Mouse (Mus musculus): ENCODE results near the gene Pabpc4. TPM values are rescaled to one million over a fixed set of nuclear protein-coding genes. Genes with fewer than 3 reads are reported as not detected.
A peak's percentile ranks its signal among the peaks of the same experiment; 100 is the strongest.

The Pabpc4 gene
- total RNA-seq (2021): 100 to 1,000 TPM; 102 to 143 TPM
- long read RNA-seq, experiment 1, transcript Pabpc4-202 (15 exons, 3,019 nt): major isoform, 6 of 40 reads
- long read RNA-seq, experiment 1, partial matches to known transcripts: 9 of 40 reads
- long read RNA-seq, experiment 1, other reads (novel, unspliced or antisense): 21 of 40 reads
- long read RNA-seq, experiment 2, partial matches to known transcripts: 4 of 24 reads
- long read RNA-seq, experiment 2, other reads (novel, unspliced or antisense): 12 of 24 reads

DNA sequence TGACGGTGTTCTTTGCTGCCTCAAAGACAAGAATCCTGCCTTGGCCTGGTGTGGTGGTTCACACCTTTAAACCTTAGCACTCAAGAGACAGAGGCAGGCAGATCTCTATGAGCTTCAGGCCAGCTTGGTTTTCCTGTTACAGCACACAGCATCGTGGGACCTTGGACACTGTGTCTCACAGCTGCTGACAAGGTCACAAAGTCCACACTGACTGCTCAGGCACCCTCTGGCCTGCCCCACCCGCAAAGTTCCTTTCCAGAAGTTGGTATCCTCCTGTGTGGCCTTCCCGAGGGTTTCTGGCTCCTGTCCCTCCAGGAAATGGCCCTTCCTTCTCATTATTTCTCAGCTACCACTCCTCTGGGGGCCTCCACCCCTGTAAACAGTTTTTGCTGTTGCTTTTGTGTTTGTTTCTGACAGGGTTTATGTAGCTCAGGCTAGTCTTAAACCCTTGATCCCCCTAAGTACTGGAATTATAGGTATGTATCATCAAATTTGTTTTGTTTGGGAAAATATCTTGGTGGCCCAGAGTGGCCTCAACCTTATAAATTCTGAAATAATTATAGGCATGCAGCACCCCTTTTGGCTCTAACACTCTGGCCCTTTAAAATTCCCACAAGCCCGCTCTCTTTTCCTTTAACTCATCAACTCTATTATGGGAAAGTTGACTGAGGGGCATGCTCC lies at the start of gene Pabpc4:
TSS of gene Pabpc4 (plus strand) at position 631 of the 681 bp plus-strand sequence.
- DNase-seq: no peak

DNA sequence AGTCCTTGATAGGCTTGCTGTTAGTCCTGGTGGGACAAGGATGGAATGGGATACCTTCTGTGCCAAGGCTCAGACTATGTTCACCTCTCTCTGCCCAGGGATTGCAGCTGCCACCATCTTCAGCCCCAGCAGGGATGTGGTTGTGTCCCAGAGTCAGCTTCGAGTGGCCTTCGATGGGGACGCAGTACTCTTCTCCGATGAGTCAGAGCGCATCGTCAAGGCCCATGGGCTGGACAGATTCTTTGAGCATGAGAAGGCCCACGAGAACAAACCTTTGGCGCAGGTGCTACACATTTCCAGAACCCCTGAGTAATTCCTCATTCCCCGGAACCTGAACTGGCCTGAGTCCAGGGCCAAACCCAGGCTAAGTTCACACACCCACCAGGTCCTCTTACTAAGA lies 48.2 kb upstream of the Pabpc4 start:
- DNase-seq: peak; percentile 77

DNA sequence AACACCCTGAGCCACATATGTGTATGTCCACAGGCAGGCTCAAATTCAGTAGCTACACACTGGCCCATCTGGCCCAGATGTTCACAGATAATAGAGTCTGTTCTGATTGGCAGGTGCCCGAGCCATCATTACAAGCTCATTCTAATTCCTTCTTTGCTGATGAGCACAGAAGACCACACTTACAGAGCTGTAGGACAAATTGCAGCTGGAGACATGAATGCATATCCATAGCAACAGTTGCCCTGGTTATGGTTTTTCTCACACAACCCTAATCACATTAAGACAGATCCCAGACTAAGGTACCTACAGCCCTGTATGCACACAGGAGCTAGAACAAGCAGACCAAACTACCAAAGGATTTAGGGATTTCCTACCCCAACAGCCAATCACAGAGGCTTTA lies 46.8 kb upstream of the Pabpc4 start:
- DNase-seq: no peak

GRCm38 (mm10) chr4:123216782-123217181 lies 45.4 kb upstream of the Pabpc4 start:
- peak; percentile 71 for DNase-seq

- DNase-seq: peak; percentile 90
Observed at GRCm38 (mm10) chr4:123219720-123220357, 42.3 kb upstream of the Pabpc4 start.

DNA sequence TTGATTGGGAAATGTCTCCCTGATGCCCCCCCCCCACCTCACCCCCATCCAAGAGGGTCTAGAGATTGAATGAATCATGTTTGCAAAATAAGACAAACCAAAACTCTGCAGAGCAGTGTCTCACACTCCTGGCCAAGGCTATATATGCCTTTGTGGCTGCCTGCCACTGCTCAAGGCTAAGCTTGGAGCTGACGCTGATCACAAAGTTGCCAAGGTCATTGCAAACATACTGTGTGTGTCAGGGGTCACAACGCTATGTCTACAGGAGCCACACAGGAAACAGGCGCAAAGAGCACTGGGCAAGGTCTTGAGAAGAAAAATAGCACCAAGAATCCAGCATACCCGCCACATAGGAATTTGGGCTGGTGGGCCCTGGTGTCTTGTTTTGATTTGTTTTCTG lies 41.5 kb upstream of the Pabpc4 start:
- DNase-seq: peak; percentile 74

DNA sequence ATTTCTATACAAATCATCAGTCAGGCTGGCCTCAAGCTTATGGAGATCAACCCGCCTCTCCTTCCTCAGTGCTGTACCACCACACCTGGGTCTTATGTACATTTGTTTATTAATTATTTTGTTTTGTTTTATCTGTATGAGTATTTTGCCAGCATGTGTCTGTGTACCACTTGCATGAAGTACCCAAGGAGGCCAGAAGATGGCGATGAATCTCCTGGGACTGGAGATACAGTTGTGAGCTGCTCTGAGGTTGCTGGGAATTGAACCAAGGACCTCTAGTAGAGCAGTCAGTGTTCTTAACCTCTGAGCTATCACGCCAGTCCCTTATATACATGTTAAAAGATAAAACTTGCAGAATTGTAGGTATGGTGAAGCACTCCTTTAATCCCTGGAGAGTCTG lies 38.8 kb upstream of the Pabpc4 start:
- DNase-seq: no peak

GRCm38 (mm10) chr4:123225718-123226403 lies 36.3 kb upstream of the Pabpc4 start:
- DNase-seq: peak; percentile 50

DNA sequence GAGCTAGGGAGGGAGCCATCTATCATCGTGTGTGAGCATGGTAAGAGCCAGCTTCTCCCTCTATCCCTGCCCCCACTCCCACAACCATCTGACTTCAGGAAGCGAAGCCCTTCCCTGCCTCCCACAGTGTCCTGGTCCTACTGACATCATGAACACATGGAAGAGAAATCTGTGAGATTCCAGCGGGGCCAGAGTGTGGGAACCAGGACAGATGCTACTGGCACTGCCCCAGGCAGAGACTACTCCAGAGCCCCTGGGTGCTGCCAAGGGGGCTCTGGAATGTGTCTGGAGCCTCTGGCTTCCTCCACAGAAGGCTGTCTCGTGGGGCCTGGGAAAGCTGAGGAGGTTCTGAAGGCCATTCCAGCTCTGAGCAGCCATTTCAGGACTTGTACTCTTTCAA lies 34.4 kb upstream of the Pabpc4 start:
- DNase-seq: peak; percentile 33

GRCm38 (mm10) chr4:123228270-123228669 lies 33.9 kb upstream of the Pabpc4 start:
- no peak for DNase-seq

DNA sequence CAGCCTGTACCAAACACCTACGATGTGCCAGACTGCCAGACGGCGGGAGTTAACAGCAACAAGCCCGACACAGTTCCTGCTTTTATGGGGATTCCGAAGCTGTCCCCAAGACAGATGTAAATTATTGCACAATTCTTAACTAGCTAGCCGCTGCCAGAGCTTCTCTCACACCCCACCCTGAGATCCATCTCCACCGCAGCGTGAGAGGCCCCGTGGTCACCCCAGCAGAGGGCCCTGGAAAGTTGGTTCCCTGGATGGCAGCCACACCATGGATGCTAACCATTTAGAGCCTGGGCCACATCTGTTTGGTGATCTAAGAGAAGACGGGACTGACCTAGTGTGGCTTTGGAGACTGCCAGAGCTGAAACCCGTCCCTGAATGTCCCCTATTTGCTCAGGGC lies 33.0 kb upstream of the Pabpc4 start:
- no peak for DNase-seq

- no peak for DNase-seq
Observed at GRCm38 (mm10) chr4:123232841-123233240, 29.3 kb upstream of the Pabpc4 start.

DNA sequence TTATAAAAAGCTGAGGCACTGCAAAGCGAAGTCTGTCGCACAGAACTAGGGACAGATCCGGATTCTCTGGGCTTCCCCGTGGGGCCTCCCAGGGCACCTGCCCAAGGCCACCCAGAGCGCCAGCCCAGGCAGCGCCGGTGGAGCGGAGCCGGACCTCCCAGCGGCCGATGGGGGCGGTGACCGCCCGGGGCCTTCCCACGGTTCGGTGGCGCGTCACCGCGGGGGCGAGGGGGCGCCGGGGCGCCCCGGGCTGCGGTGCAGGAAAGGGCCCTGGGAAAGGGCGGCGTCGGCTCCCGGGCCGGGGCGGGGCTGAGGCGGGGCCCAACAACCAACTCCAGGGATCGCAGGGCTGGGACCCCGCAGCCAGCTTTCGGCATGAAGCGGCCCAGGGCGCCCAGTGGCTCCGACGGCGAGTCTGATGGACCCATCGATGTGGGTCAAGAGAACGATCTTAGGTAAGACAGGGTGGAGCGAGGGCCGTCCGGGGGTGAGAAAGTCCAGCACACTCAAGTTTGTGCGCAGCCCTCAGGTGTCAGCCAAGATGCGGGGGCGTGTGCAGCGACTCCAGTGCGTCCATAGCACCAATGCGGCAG lies 28.6 kb upstream of the Pabpc4 start, which contains the start of gene Heyl:
TSS of gene Heyl (plus strand) at position 65 of the 593 bp plus-strand sequence.
- DNase-seq: peak; percentile 81

DNA sequence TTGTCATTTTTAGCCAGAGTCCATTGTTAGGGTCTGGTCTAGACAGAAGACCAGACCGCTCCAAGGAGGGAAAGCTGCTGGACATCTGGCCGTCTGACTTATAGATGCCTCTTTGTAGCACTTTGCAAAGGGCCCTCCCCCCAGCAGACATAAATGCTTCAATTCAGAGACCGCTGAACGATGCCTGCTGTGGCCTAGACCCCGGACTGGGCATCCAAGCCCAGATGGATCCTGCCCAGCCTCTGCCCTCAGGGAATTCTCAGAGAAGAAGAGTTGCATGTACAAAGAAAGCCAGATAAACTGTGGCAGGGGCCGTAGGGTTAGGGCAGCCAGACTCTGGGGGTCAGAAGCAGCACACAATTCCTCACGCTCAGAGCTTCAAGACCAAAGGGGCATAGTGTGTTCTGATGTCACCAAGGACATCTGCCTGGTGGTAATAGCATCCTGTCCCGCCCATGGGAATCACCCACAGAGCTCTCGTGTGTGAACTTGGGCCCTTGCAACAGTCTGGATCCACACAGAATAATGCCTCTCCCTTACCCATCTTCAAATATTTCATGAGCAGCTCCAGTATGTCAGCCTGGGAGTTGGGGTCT lies 26.2 kb upstream of the Pabpc4 start:
- no peak for DNase-seq

- DNase-seq: no peak
Observed at GRCm38 (mm10) chr4:123236431-123237031, 25.6 kb upstream of the Pabpc4 start.

DNA sequence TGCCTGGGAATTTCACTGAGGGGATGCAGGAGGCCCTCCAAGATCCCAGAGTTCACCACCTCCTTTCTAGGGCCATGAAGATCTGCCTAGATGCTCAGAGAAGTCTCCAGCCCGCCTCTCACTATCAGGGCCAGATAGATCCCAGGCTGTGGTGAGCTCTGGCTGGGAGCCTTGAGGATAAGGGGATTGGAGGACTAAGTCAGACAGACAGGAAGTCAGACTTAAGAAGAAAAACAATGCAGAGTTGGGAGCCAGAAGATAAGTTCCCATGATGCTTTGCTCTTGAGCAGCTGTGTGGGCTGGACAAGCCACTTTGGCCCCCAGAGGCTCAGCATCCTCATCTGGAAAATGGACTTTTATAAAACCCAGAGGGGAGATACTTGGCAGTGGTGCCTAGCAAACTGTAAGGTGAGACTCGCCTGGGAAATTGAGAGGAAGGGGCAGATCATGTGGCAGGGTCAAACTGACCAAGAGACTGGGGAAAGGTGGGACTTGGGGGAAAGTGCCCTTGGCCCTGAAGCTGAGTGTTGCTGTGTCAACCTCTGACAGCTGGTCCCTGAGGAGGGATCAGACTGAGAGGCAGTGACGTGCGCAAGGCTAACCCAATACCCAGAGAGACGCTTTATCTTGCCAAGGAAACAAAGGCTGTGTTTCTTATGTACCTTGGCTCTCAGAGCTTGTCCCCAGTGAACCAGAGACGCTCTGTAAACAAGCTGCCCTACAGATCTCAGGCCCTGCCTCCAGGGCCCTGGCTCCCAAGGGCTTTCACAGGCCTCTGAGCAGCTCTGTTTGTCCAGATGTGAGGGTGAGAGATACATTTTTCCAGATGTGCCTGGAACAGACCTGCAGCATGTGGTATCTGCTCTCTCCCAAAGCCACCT lies 24.5 kb upstream of the Pabpc4 start:
- peak; percentile 58 for DNase-seq

DNA sequence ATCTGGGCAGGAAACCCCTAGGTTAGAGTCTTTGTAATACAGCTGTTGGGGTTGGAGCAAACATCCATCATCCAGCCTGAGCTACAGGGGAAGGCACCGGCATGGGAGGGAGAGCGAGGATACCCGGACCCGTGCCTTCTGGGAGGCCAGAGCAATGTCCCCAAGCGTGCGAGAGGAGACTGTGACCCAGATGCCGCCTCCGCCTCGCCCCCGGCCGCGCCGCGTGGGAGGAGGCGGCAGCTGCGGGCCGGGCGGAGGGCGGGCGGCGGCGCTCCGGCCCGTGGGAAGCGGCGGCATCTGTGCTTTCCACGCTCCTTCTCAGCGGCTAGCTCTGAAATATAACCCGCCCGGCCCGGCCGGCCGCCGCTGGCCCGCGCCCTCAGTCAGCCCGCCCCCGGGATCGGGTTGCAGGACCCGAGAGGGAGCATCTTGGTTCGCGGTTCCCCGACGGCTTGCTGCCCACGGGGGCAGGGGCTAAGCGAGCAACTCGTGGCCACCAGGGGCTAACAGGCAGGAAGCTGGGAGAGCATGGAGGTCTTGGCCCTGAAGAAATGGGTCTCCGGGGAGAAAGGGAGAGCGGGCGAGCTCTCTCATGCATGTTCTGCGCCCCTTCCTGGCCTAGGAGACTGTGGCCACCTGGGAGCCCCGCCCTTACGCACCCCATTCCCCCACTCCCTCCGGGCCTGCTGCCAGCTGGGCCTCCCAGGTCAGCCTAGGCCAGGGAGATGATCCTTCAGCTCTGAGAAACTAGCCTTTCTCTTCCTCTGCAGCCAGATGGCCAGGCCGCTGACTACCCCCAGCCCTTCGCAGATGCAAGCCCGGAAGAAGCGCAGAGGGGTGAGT lies 22.6 kb upstream of the Pabpc4 start:
- DNase-seq: peak; percentile 76

DNA sequence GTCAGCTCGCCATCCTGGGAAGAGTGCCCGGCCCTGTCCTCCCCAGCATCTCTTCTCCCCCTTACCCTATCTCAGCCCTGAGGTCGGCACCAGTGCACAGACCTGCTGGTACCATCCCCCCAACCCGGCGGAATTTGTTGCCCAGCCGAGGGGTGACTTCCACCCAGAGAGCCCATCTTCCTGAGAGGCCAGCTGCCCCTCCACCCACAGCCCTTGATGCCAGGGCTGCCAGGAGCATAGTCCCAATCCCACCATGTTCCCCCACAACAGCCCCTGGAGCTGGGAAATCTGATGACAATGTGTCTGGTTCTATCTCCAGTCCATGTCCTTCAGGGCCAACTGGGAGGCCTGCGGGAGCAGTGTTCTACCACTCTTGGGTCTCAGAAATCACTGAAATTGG lies 15.9 kb upstream of the Pabpc4 start:
- DNase-seq: no peak

DNA sequence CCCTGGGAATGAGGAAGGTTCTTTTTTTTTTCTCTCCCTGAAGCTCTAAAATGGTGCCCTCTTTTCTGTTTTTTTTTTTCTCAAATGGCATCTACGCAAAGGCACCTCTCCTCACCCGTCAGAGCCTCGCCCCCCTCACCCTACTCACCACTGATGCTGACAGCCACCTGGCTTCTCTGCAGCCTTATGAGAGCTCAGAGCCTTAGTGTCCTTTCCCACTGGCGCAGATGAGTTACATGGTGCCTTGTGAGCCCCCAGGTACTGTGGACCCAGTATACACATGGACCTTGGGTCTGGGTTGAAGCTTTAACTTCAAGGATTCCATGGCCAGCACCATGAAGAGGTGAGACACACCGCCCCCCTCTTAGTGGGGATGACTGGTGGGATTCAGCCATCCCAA lies 15.5 kb upstream of the Pabpc4 start:
- no peak for DNase-seq

Measured in adrenal gland, postnatal 10 days (tissue).